In genomic region chr7:45211070-45211469, GRCm38 (mm10) we compare ENCODE assay signal across 13 mouse cellular contexts. TPM values are rescaled to one million over a fixed set of nuclear protein-coding genes. Genes with fewer than 3 reads are reported as not detected.
DNase-seq lines count a peak whose midpoint lies in the region; ATAC-seq and TF ChIP-seq lines count a peak whose summit lies in the region.
"Had no signal": no experiment of that assay in that cellular context is flagged by ENCODE, and none has a peak within 500 bp of the region (broad histone marks: within the 10 kb centered on the region; RNA-seq: fewer than 3 reads in every experiment).

No protein-coding gene starts in this region.

- 0 out of 2 replicates have a peak overlapping the region, but pooled peaks have one; percentile 59 for H3K4me2 ChIP-seq in heart, embryonic 13.5 days
- H3K4me2 ChIP-seq in stomach, embryonic 15.5 days, result peak overlapping the region; percentile 51; the same call in 1 of the 2 replicates
- no peak overlapping the region for H3K4me2 ChIP-seq in stomach, postnatal 0 days (replicated peaks; ENCODE audit: low read depth)

- no peak for DNase-seq in heart, adult 18-20 months
- DNase-seq in stomach, postnatal 0 days (ENCODE audit: low spot score), result no peak
- DNase-seq in induced T-regulatory cell, adult 2 months (ENCODE audit: low read depth), result peak; percentile 55
- DNase-seq in adrenal gland, postnatal 14 days, result no peak
- DNase-seq: cerebellum, adult 18-20 months; thymus, postnatal 4 days had no signal

- WGBS in heart, embryonic 13.5 days, result 40% methylated on average over 10 of the region's 10 CpGs
- WGBS in stomach, embryonic 15.5 days, result 50% methylated on average over 10 of the region's 10 CpGs
- WGBS in stomach, postnatal 0 days, result 60% methylated on average over 10 of the region's 10 CpGs

- H3K4me1 ChIP-seq in heart, embryonic 13.5 days, result peaks cover 13% of the 10 kb centered on the region
- H3K4me1 ChIP-seq in stomach, embryonic 15.5 days, result peaks cover 8% of the 10 kb centered on the region
- no peaks in the 10 kb centered on the region; the same call in 1 of the 2 replicates for H3K4me1 ChIP-seq in stomach, postnatal 0 days (replicated peaks; ENCODE audit: control insufficient read depth, insufficient read depth)

- ATAC-seq in heart, embryonic 13.5 days (ENCODE audit: extremely low read depth, insufficient number of reproducible peaks, low FRiP score, low TSS enrichment), result no peak
- ATAC-seq in stomach, embryonic 15.5 days (ENCODE audit: insufficient read depth, low FRiP score, low read depth), result no peak
- ATAC-seq in stomach, postnatal 0 days (ENCODE audit: low FRiP score, low TSS enrichment), result no peak
- ATAC-seq in frontal cortex, adult (ENCODE audit: low TSS enrichment), result no peak
- ATAC-seq: forebrain, embryonic 16.5 days; intestine, embryonic 15.5 days had no signal

- 0 out of 2 replicates have a peak overlapping the region, but pooled peaks have one; percentile 29 for H3K4me3 ChIP-seq in heart, embryonic 13.5 days
- H3K4me3 ChIP-seq in stomach, embryonic 15.5 days (replicated peaks), result no peak overlapping the region
- H3K4me3 ChIP-seq in stomach, postnatal 0 days (ENCODE audit: low read depth, low read length), result no peak overlapping the region
- H3K4me3 ChIP-seq: intestine, embryonic 15.5 days had no signal

- TF ChIP-seq EP300 in stomach, postnatal 0 days (optimal IDR thresholded peaks at IDR 0.05), result no peak

- TF ChIP-seq CTCF in stomach, postnatal 0 days (IDR thresholded peaks at IDR 0.05; ENCODE audit: low read depth), result no peak

- H3K9ac ChIP-seq in heart, embryonic 13.5 days, result no peak overlapping the region
- no peak overlapping the region for H3K9ac ChIP-seq in stomach, embryonic 15.5 days
- no peak overlapping the region for H3K9ac ChIP-seq in stomach, postnatal 0 days (ENCODE audit: low read length)
- H3K9ac ChIP-seq: intestine, embryonic 15.5 days; lung, embryonic 15.5 days; neural tube, embryonic 12.5 days had no signal

- H3K36me3 ChIP-seq in heart, embryonic 13.5 days, result no peaks in the 10 kb centered on the region
- H3K36me3 ChIP-seq in stomach, embryonic 15.5 days, result no peaks in the 10 kb centered on the region
- H3K36me3 ChIP-seq in stomach, postnatal 0 days (ENCODE audit: control insufficient read depth, insufficient read depth, low read length), result no peaks in the 10 kb centered on the region
- H3K36me3 ChIP-seq: intestine, embryonic 15.5 days; lung, embryonic 15.5 days; neural tube, embryonic 12.5 days had no signal

- H3K27ac ChIP-seq in heart, embryonic 13.5 days (replicated peaks), result no peak overlapping the region
- no peak overlapping the region for H3K27ac ChIP-seq in stomach, embryonic 15.5 days
- no peak overlapping the region for H3K27ac ChIP-seq in stomach, postnatal 0 days (replicated peaks)
- H3K27ac ChIP-seq: intestine, embryonic 15.5 days; lung, embryonic 15.5 days; neural tube, embryonic 12.5 days had no signal

- 0 out of 2 replicates have a peak, but pooled peaks cover 3% of the 10 kb centered on the region for H3K9me3 ChIP-seq in heart, embryonic 13.5 days
- H3K9me3 ChIP-seq in stomach, embryonic 15.5 days, result no peaks in the 10 kb centered on the region
- no peaks in the 10 kb centered on the region for H3K9me3 ChIP-seq in stomach, postnatal 0 days (ENCODE audit: control insufficient read depth, low read length)
- H3K9me3 ChIP-seq: intestine, embryonic 15.5 days; lung, embryonic 15.5 days; neural tube, embryonic 12.5 days had no signal

- peaks cover 36% of the 10 kb centered on the region for H3K27me3 ChIP-seq in heart, embryonic 13.5 days (replicated peaks)
- peaks cover 24% of the 10 kb centered on the region for H3K27me3 ChIP-seq in stomach, embryonic 15.5 days (replicated peaks)
- H3K27me3 ChIP-seq in stomach, postnatal 0 days (ENCODE audit: control insufficient read depth, insufficient read depth, low read length), result no peaks in the 10 kb centered on the region

RNA-seq across cellular contexts. Expression of gene Dkkl1, which starts 0.9 kb away (rescaled TPM):
- polyA plus RNA-seq in heart, embryonic 13.5 days (2015; fragmentation: Nextera tagmentation; extraction: Ambion mirVana), result 1.5 and 1.7 TPM in 2 replicates
- total RNA-seq in heart, adult 18-20 months (2021), result not detected
- polyA plus RNA-seq in stomach, embryonic 15.5 days (2015; fragmentation: Nextera tagmentation; extraction: Ambion mirVana), result 1.1 and 1.4 TPM in 2 replicates
- polyA plus RNA-seq in stomach, postnatal 0 days (2015; fragmentation: Nextera tagmentation; extraction: Ambion mirVana), result 48.4 TPM in 2 replicates
- total RNA-seq in adrenal gland, postnatal 14 days (2021), result 0.98 TPM in 1 of 2 replicates, not detected in the other

RNA-seq across cellular contexts. Expression of gene Tead2, which starts 4.5 kb away (rescaled TPM):
- 127 and 139 TPM in 2 replicates for polyA plus RNA-seq in heart, embryonic 13.5 days (2015; fragmentation: Nextera tagmentation; extraction: Ambion mirVana)
- total RNA-seq in heart, adult 18-20 months (2021), result 1 to 10 TPM; 6.4 to 7.7 TPM
- polyA plus RNA-seq in stomach, embryonic 15.5 days (2015; fragmentation: Nextera tagmentation; extraction: Ambion mirVana), result 123 and 141 TPM in 2 replicates
- 26.8 and 29.5 TPM in 2 replicates for polyA plus RNA-seq in stomach, postnatal 0 days (2015; fragmentation: Nextera tagmentation; extraction: Ambion mirVana)
- total RNA-seq in adrenal gland, postnatal 14 days (2021), result 17.8 and 19.2 TPM in 2 replicates

RNA-seq across cellular contexts. Expression of gene Ccdc155, which starts 6.4 kb away (rescaled TPM):
- polyA plus RNA-seq in heart, embryonic 13.5 days (2015; fragmentation: Nextera tagmentation; extraction: Ambion mirVana), result 0.51 and 0.74 TPM in 2 replicates
- total RNA-seq in heart, adult 18-20 months (2021), result under 1 TPM in 1 of 2 experiments, not detected in 1; 0.46 TPM
- polyA plus RNA-seq in stomach, embryonic 15.5 days (2015; fragmentation: Nextera tagmentation; extraction: Ambion mirVana), result 0.55 and 0.64 TPM in 2 replicates
- polyA plus RNA-seq in stomach, postnatal 0 days (2015; fragmentation: Nextera tagmentation; extraction: Ambion mirVana), result 0.07 and 0.13 TPM in 2 replicates
- total RNA-seq in adrenal gland, postnatal 14 days (2021), result 0.22 and 0.23 TPM in 2 replicates

RNA-seq across cellular contexts. Expression of gene Cd37, which starts 27.8 kb away (rescaled TPM):
- polyA plus RNA-seq in heart, embryonic 13.5 days (2015; fragmentation: Nextera tagmentation; extraction: Ambion mirVana), result 1.7 and 2.4 TPM in 2 replicates
- 10 to 100 TPM in 1 of 2 experiments, 1 to 10 TPM in 1; 2.6 to 12.8 TPM for total RNA-seq in heart, adult 18-20 months (2021)
- 4.2 and 7.1 TPM in 2 replicates for polyA plus RNA-seq in stomach, embryonic 15.5 days (2015; fragmentation: Nextera tagmentation; extraction: Ambion mirVana)
- polyA plus RNA-seq in stomach, postnatal 0 days (2015; fragmentation: Nextera tagmentation; extraction: Ambion mirVana), result 1.5 and 1.8 TPM in 2 replicates
- 7.3 and 40.7 TPM in 2 replicates for total RNA-seq in adrenal gland, postnatal 14 days (2021)

RNA-seq across cellular contexts. Expression of gene Slc6a16, which starts 29.8 kb away (rescaled TPM):
- 0.27 and 0.41 TPM in 2 replicates for polyA plus RNA-seq in heart, embryonic 13.5 days (2015; fragmentation: Nextera tagmentation; extraction: Ambion mirVana)
- total RNA-seq in heart, adult 18-20 months (2021), result not detected
- not detected in 2 replicates for polyA plus RNA-seq in stomach, embryonic 15.5 days (2015; fragmentation: Nextera tagmentation; extraction: Ambion mirVana)
- 0.07 and 0.18 TPM in 2 replicates for polyA plus RNA-seq in stomach, postnatal 0 days (2015; fragmentation: Nextera tagmentation; extraction: Ambion mirVana)
- total RNA-seq in adrenal gland, postnatal 14 days (2021), result not detected in 2 replicates
- polyA plus RNA-seq: intestine, embryonic 15.5 days had no signal

Comparison
In these comparisons a context has a peak if more than half of its experiments do, and no peak if none do; other contexts are left out.
1. RNA of gene Dkkl1, which starts 0.9 kb away (polyA plus RNA-seq): 48.4 TPM in stomach, postnatal 0 days; 1.5 to 1.7 TPM in heart, embryonic 13.5 days and 1.1 to 1.4 TPM in stomach, embryonic 15.5 days; every median in the first group is over 10 times any median in the second.